Mouse (Mus musculus) layer of hippocampus, adult 18-20 months (tissue): ENCODE results near the gene Tfip11. TPM values are rescaled to one million over a fixed set of nuclear protein-coding genes. Genes with fewer than 3 reads are reported as not detected.
A peak's percentile ranks its signal among the peaks of the same experiment; 100 is the strongest.

Experiments used
- DNase-seq, 2 experiments: peaks; one replicate each; pipeline ENCODE4 v3.0.0; 2022; ENCODE audit warnings: low spot score in 2 of 2
- total RNA-seq, 2 experiments: library from RNA; stranded (reverse); gene quantifications; 2 replicates each; pipeline ENCODE4 v1.2.3; 2021

Gene Tfip11
- total RNA-seq, 2 experiments from 2014 or later: 38.8 to 42.0 TPM

- DNase-seq: no peak
Measured at GRCm38 (mm10) chr5:112356322-112356721, 30.2 kb downstream of the Tfip11 start.

- no peak for DNase-seq
Measured at GRCm38 (mm10) chr5:112359520-112359919, 33.4 kb downstream of the Tfip11 start.

GRCm38 (mm10) chr5:112360077-112360476 lies 33.9 kb downstream of the Tfip11 start:
- DNase-seq: no peak

- DNase-seq: no peak
Measured at GRCm38 (mm10) chr5:112364184-112364797, 38.1 kb downstream of the Tfip11 start.

GRCm38 (mm10) chr5:112366879-112367278 lies 40.7 kb downstream of the Tfip11 start:
- no peak for DNase-seq

- no peak for DNase-seq
Measured at GRCm38 (mm10) chr5:112367338-112367737, 41.2 kb downstream of the Tfip11 start.

- DNase-seq: no peak
Measured at GRCm38 (mm10) chr5:112367929-112368328, 41.8 kb downstream of the Tfip11 start.

- DNase-seq: no peak
Measured at GRCm38 (mm10) chr5:112368666-112369065, 42.5 kb downstream of the Tfip11 start.

- no peak for DNase-seq
Measured at GRCm38 (mm10) chr5:112369326-112369725, 43.2 kb downstream of the Tfip11 start.

GRCm38 (mm10) chr5:112370236-112370813 lies 44.2 kb downstream of the Tfip11 start:
- DNase-seq: no peak

- DNase-seq: peak; percentile 74 to 83
Measured at GRCm38 (mm10) chr5:112371933-112372332, 45.8 kb downstream of the Tfip11 start.

GRCm38 (mm10) chr5:112376111-112376510 lies 50.0 kb downstream of the Tfip11 start:
- DNase-seq: no peak

GRCm38 (mm10) chr5:112377380-112377779 lies 51.2 kb downstream of the Tfip11 start:
- DNase-seq: no peak

- no peak for DNase-seq
Measured at GRCm38 (mm10) chr5:112378716-112379115, 52.6 kb downstream of the Tfip11 start.

GRCm38 (mm10) chr5:112381154-112381553 lies 55.0 kb downstream of the Tfip11 start:
- no peak for DNase-seq

GRCm38 (mm10) chr5:112382042-112382441 lies 55.9 kb downstream of the Tfip11 start:
- DNase-seq: no peak

GRCm38 (mm10) chr5:112382641-112383330 lies 56.6 kb downstream of the Tfip11 start:
- DNase-seq: peak in 1 of 2 experiments; percentile 82

- no peak for DNase-seq
Measured at GRCm38 (mm10) chr5:112384805-112385472, 58.8 kb downstream of the Tfip11 start.

- DNase-seq: no peak
Measured at GRCm38 (mm10) chr5:112385973-112386372, 59.8 kb downstream of the Tfip11 start.
